Mouse (Mus musculus) limb, embryonic 11.5 days (tissue): ENCODE data around the gene Sltm. TPM values are rescaled to one million over a fixed set of nuclear protein-coding genes. Genes with fewer than 3 reads are reported as not detected.

Source experiments
- ATAC-seq: fragments of 200-750 bp; cut with Nextera tagmentation; 2 replicates; pipeline ENCODE4 v1.8.0; 2017; ENCODE audit warnings: low read depth; ENCODE audit not compliant: insufficient number of reproducible peaks, low FRiP score, low TSS enrichment
- DNase-seq: peaks from one replicate; pipeline ENCODE4 v3.0.0-alpha.2; 2015; ENCODE audit warnings: low spot score
- H3K27ac ChIP-seq: fragments of 300-500 bp; sonication (generic); replicated peaks from 2 replicates; pipeline ENCODE4 v1.5.1; 2014; ENCODE audit warnings: low read depth, mild to moderate bottlenecking, low read length
- H3K27me3 ChIP-seq: fragments of 300-500 bp; sonication (generic); 2 replicates; pipeline ENCODE4 v1.6.1; 2014; ENCODE audit warnings: mild to moderate bottlenecking, low read length, mixed read lengths; ENCODE audit not compliant: control insufficient read depth, insufficient read depth
- H3K36me3 ChIP-seq: fragments of 300-500 bp; sonication (generic); 2 replicates; pipeline ENCODE4 v1.6.1; 2014; ENCODE audit warnings: mild to moderate bottlenecking, low read length, moderate library complexity, mixed read lengths; ENCODE audit not compliant: control insufficient read depth, insufficient read depth
- H3K4me1 ChIP-seq: fragments of 300-500 bp; sonication (generic); 2 replicates; pipeline ENCODE4 v1.6.1; 2014; ENCODE audit warnings: low read length, mixed read lengths; ENCODE audit not compliant: control insufficient read depth, insufficient read depth
- H3K4me2 ChIP-seq: fragments of 300-500 bp; sonication (generic); 2 replicates; pipeline ENCODE4 v1.6.1; 2014; ENCODE audit warnings: low read depth, mild to moderate bottlenecking, moderate library complexity; ENCODE audit not compliant: severe bottlenecking
- H3K4me3 ChIP-seq: fragments of 300-500 bp; sonication (generic); 2 replicates; pipeline ENCODE4 v1.5.1; 2014; ENCODE audit warnings: low read depth, low read length
- H3K9ac ChIP-seq: fragments of 300-500 bp; sonication (generic); 2 replicates; pipeline ENCODE4 v1.6.1; 2014; ENCODE audit warnings: mild to moderate bottlenecking, low read length
- H3K9me3 ChIP-seq: fragments of 300-500 bp; sonication (generic); 2 replicates; pipeline ENCODE4 v1.6.1; 2016; ENCODE audit warnings: low read length; ENCODE audit not compliant: control insufficient read depth
- WGBS: fragments of 180-500 bp; shearing (Covaris S2); extraction: QIAGEN DNeasy Blood & Tissue Kit; methylation state at CpG from one replicate; pipeline ENCODE4 v1.1.7; 2014; 5-methylcytosine and 5-hydroxymethylcytosine counted together
- polyA plus RNA-seq: library from polyadenylated mRNA; unstranded; fragments of >200 nt; fragmentation: Nextera tagmentation; extraction: Ambion mirVana; gene quantifications from 2 replicates; pipeline ENCODE4 v1.2.1, GENCODE M21; 2014

The Sltm gene
- polyA plus RNA-seq, 1 experiment from 2014 or later: 70.1 TPM

- H3K9ac ChIP-seq: no peak overlapping the region
- no peak overlapping the region for H3K4me3 ChIP-seq
- WGBS: 86% methylated on average over 4 of the region's 4 CpGs
- ATAC-seq (no peak), DNase-seq (no peak)
- no peak overlapping the region for H3K27ac ChIP-seq
- H3K27me3 ChIP-seq: no peaks in the 10 kb centered on the region
- H3K4me1 ChIP-seq: no peaks in the 10 kb centered on the region
- H3K9me3 ChIP-seq: no peaks in the 10 kb centered on the region
- peaks cover 43% of the 10 kb centered on the region for H3K36me3 ChIP-seq
- no peak overlapping the region for H3K4me2 ChIP-seq
Measured at GRCm38 (mm10) chr9:70590775-70591174, 48.2 kb downstream of the Sltm start.

DNA sequence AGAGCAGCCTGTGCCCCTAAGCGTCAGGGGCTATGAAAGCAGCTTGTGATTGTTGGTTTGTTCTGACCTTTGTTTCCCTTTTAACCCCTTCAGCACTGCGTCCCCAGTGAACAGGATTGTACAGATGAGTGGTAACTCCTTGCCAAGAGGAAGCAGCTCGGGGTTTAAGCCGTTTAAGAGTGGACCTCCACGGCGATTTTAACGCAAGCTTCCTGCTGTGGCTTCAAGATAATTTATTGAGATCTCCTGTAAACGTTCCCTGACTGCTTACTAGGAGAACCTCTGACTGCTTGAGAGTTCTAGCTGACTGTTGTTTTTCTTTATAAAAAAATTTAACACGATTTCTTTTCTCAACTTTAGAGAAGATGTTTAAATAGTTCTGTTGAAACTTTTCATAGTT lies 48.9 kb downstream of the Sltm start:
- no peak overlapping the region for H3K27ac ChIP-seq
- ATAC-seq (no peak), DNase-seq (no peak)
- H3K9ac ChIP-seq: no peak overlapping the region
- peaks cover 38% of the 10 kb centered on the region for H3K36me3 ChIP-seq
- H3K9me3 ChIP-seq: no peaks in the 10 kb centered on the region
- no peak overlapping the region for H3K4me3 ChIP-seq
- WGBS: 51% methylated on average over 9 of the region's 9 CpGs
- H3K27me3 ChIP-seq: no peaks in the 10 kb centered on the region
- no peaks in the 10 kb centered on the region for H3K4me1 ChIP-seq
- H3K4me2 ChIP-seq: no peak overlapping the region

GRCm38 (mm10) chr9:70598271-70598670 lies 55.7 kb downstream of the Sltm start:
- Histone ChIP-seq H3K36me3 (peaks cover 5% of the 10 kb centered on the region; the same call in 1 of the 2 replicates), H3K27me3 (no peaks in the 10 kb centered on the region), H3K9me3 (no peaks in the 10 kb centered on the region), H3K4me3 (no peak overlapping the region), H3K4me1 (no peaks in the 10 kb centered on the region), H3K9ac (no peak overlapping the region), H3K27ac (no peak overlapping the region), H3K4me2 (no peak overlapping the region)
- DNase-seq: no peak
- ATAC-seq: no peak
- 94% methylated on average over 2 of the region's 2 CpGs for WGBS

GRCm38 (mm10) chr9:70602186-70602845 lies 59.8 kb downstream of the Sltm start:
- ATAC-seq: no peak
- 85% methylated on average over 1 of the region's 1 CpGs for WGBS

GRCm38 (mm10) chr9:70611026-70611673 lies 68.6 kb downstream of the Sltm start:
- H3K36me3 ChIP-seq: no peaks in the 10 kb centered on the region
- no peak for DNase-seq
- no peaks in the 10 kb centered on the region for H3K9me3 ChIP-seq
- 67% methylated on average over 3 of the region's 3 CpGs for WGBS
- no peak overlapping the region for H3K4me3 ChIP-seq
- no peak for ATAC-seq
- H3K4me2 ChIP-seq: no peak overlapping the region
- no peaks in the 10 kb centered on the region for H3K27me3 ChIP-seq
- no peaks in the 10 kb centered on the region for H3K4me1 ChIP-seq
- no peak overlapping the region for H3K9ac ChIP-seq
- H3K27ac ChIP-seq: no peak overlapping the region

More at GRCm38 (mm10) chr9:70602186-70602845, 59.8 kb downstream of the Sltm start:
- Histone ChIP-seq H3K9me3 (no peaks in the 10 kb centered on the region), H3K36me3 (no peaks in the 10 kb centered on the region), H3K4me2 (no peak overlapping the region), H3K4me1 (no peaks in the 10 kb centered on the region), H3K9ac (no peak overlapping the region), H3K4me3 (no peak overlapping the region), H3K27ac (no peak overlapping the region), H3K27me3 (no peaks in the 10 kb centered on the region)
- no peak for DNase-seq

- H3K27me3 ChIP-seq: no peaks in the 10 kb centered on the region
- no peaks in the 10 kb centered on the region for H3K36me3 ChIP-seq
- H3K27ac ChIP-seq: no peak overlapping the region
- ATAC-seq (no peak), DNase-seq (peak; percentile 27)
- no peak overlapping the region for H3K9ac ChIP-seq
- no peaks in the 10 kb centered on the region for H3K9me3 ChIP-seq
- H3K4me2 ChIP-seq: no peak overlapping the region
- H3K4me1 ChIP-seq: no peaks in the 10 kb centered on the region
- no peak overlapping the region for H3K4me3 ChIP-seq
- 79% methylated on average over 2 of the region's 2 CpGs for WGBS
Measured at GRCm38 (mm10) chr9:70629711-70630110, 87.2 kb downstream of the Sltm start.

DNA sequence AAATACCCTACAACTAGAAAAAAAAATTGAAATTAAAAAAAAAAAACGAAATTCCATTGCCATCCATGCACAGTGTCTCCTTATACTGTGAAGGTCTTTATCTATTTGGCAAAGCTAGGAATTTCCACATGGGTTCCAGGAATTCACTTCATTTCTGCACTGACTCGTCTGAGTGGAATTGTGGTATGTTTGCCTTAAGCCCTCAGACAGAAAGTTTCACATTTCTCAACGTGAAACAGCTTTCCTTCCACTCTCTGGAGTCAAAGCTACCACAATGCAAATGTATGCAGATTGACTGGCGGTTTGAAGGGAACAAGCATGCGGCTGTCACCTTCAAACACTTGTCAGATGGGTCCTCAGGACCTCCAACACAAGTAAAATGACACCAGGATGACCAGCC lies 89.1 kb downstream of the Sltm start:
- Histone ChIP-seq H3K4me1 (no peaks in the 10 kb centered on the region), H3K4me3 (no peak overlapping the region), H3K9me3 (no peaks in the 10 kb centered on the region), H3K4me2 (no peak overlapping the region), H3K27ac (no peak overlapping the region), H3K36me3 (no peaks in the 10 kb centered on the region), H3K9ac (no peak overlapping the region), H3K27me3 (no peaks in the 10 kb centered on the region)
- ATAC-seq (no peak), DNase-seq (no peak)
- 22% methylated on average over 5 of the region's 5 CpGs for WGBS

- Histone ChIP-seq H3K36me3 (no peaks in the 10 kb centered on the region), H3K4me1 (no peaks in the 10 kb centered on the region), H3K27me3 (no peaks in the 10 kb centered on the region), H3K9me3 (no peaks in the 10 kb centered on the region), H3K27ac (no peak overlapping the region), H3K4me3 (no peak overlapping the region), H3K9ac (no peak overlapping the region), H3K4me2 (no peak overlapping the region)
- no peak for DNase-seq
- 87% methylated on average over 2 of the region's 2 CpGs for WGBS
- no peak for ATAC-seq
Measured at GRCm38 (mm10) chr9:70636748-70637147, 94.2 kb downstream of the Sltm start.
